Mouse (Mus musculus) liver, embryonic 14.5 days (tissue): Measurements from ENCODE around the gene Zfp109. TPM values are rescaled to one million over a fixed set of nuclear protein-coding genes. Genes with fewer than 3 reads are reported as not detected.

Source experiments
- ATAC-seq: fragments of 200-750 bp; cut with Nextera tagmentation; 2 replicates; pipeline ENCODE4 v1.8.0; 2017; ENCODE audit warnings: moderate number of reproducible peaks, mild to moderate bottlenecking, moderate library complexity; ENCODE audit not compliant: insufficient read depth
- DNase-seq, 3 experiments: peaks; one replicate each; pipeline ENCODE4 v3.0.0-alpha.2; 2012 to 2013; ENCODE audit warnings: low read depth in 3 of 3, low spot score in 3 of 3
- H3K27ac ChIP-seq: fragments of 300-500 bp; sonication (generic); 2 replicates; pipeline ENCODE4 v1.5.1; 2014; ENCODE audit warnings: moderate library complexity, mild to moderate bottlenecking, control low read depth, inconsistent platforms
- H3K27me3 ChIP-seq: fragments of 300-500 bp; sonication (generic); 2 replicates; pipeline ENCODE4 v1.6.1; 2014; ENCODE audit warnings: mild to moderate bottlenecking, low read length, moderate library complexity; ENCODE audit not compliant: control insufficient read depth, insufficient read depth
- H3K36me3 ChIP-seq: fragments of 300-500 bp; sonication (generic); replicated peaks from 2 replicates; pipeline ENCODE4 v1.6.1; 2014; ENCODE audit warnings: low read depth; ENCODE audit not compliant: control insufficient read depth, insufficient read depth
- H3K4me1 ChIP-seq, 2 experiments: fragments of 200-500 bp in 1 of 2; fragments of 300-500 bp in 1 of 2; sonication (generic) in 1 of 2; replicated peaks; 2 replicates each; pipeline ENCODE4 v1.6.1; 2012 to 2014; ENCODE audit warnings: antibody characterized with exemption in 1 of 2, inconsistent platforms in 1 of 2, low read length in 1 of 2; ENCODE audit not compliant: control insufficient read depth in 2 of 2, insufficient read depth in 2 of 2
- H3K4me2 ChIP-seq: fragments of 300-500 bp; sonication (generic); 2 replicates; pipeline ENCODE4 v1.6.1; 2014; ENCODE audit warnings: low read depth, mild to moderate bottlenecking, control low read depth, moderate library complexity
- H3K4me3 ChIP-seq, 2 experiments: fragments of 200-500 bp in 1 of 2; fragments of 300-500 bp in 1 of 2; sonication (generic) in 1 of 2; 2 replicates each; pipeline ENCODE4 v1.5.1; 2012 to 2014; ENCODE audit warnings: low read depth in 2 of 2, low read length in 2 of 2, mild to moderate bottlenecking in 2 of 2, control low read depth in 1 of 2, inconsistent platforms in 1 of 2, moderate library complexity in 1 of 2; ENCODE audit not compliant: insufficient read depth in 1 of 2
- H3K9ac ChIP-seq: fragments of 300-500 bp; sonication (generic); replicated peaks from 2 replicates; pipeline ENCODE4 v1.6.1; 2014; ENCODE audit warnings: mild to moderate bottlenecking, control low read depth, moderate library complexity
- H3K9me3 ChIP-seq: fragments of 300-500 bp; sonication (generic); 2 replicates; pipeline ENCODE4 v1.6.1; 2016; ENCODE audit warnings: low read length, mixed read lengths; ENCODE audit not compliant: control insufficient read depth
- CTCF ChIP-seq: IDR thresholded peaks from 2 replicates; pipeline ENCODE4 v1.5.1; 2016; ENCODE audit warnings: antibody characterized with exemption, low read depth, control low read depth
- EP300 ChIP-seq: IDR thresholded peaks from 2 replicates; pipeline ENCODE4 v1.6.1; 2016; ENCODE audit warnings: antibody characterized with exemption, low read depth
- WGBS: fragments of 180-500 bp; shearing (Covaris S2); extraction: QIAGEN DNeasy Blood & Tissue Kit; methylation state at CpG from one replicate; pipeline ENCODE4 v1.1.7; 2014; ENCODE audit not compliant: insufficient replicate concordance; 5-methylcytosine and 5-hydroxymethylcytosine counted together
- polyA plus RNA-seq, 2 experiments: library from polyadenylated mRNA; depleted of rRNA in 1 of 2; stranded (reverse) in 1 of 2; unstranded in 1 of 2; fragments of >200 nt; fragmentation: Nextera tagmentation in 1 of 2; extraction: Ambion mirVana in 1 of 2; gene quantifications; 2 replicates each; pipeline versions ENCODE4 v1.2.1 to v1.2.3; 2012 to 2014

Zfp109 gene
- polyA plus RNA-seq, 2 experiments, result 0.65 to 0.97 TPM

GRCm38 (mm10) chr7:24253779-24254615 is 16.6 kb upstream of the Zfp109 start:
- Histone ChIP-seq H3K4me3 (peak overlapping the region in 1 of 2 experiments; percentile 37; a peak in 2 of 4 replicates), H3K9me3 (no peaks in the 10 kb centered on the region), H3K36me3 (no peaks in the 10 kb centered on the region), H3K4me1 (0 out of 4 replicates have a peak, but pooled peaks cover 0 to 4% of the 10 kb centered on the region in 2 experiments), H3K27ac (no peak overlapping the region), H3K4me2 (peak overlapping the region; percentile 52), H3K9ac (no peak overlapping the region), H3K27me3 (no peaks in the 10 kb centered on the region)
- no peak for TF ChIP-seq EP300
- TF ChIP-seq CTCF, result no peak
- WGBS, result 49% methylated on average over 9 of the region's 9 CpGs
- ATAC-seq (no peak), DNase-seq (no peak)

GRCm38 (mm10) chr7:24211343-24211742 is 26.0 kb downstream of the Zfp109 start, which contains the start of gene Zfp111:
Zfp111 (minus strand) TSS chr7:24211443.
- no peak for ATAC-seq
- H3K27ac ChIP-seq, result no peak within 1 kb of the TSS
- WGBS, result 59% methylated on average over 5 of the region's 5 CpGs
- no peaks in the 10 kb centered on the region for H3K36me3 ChIP-seq
- no peak within 1 kb of the TSS for H3K4me3 ChIP-seq
- no peak within 1 kb of the TSS for H3K9ac ChIP-seq
- no peak within 1 kb of the TSS for H3K4me2 ChIP-seq
- TF ChIP-seq EP300, result no peak
- no peak for TF ChIP-seq CTCF
- no peaks in the 10 kb centered on the region for H3K9me3 ChIP-seq
- peaks cover 0 to 5% of the 10 kb centered on the region in 2 experiments; a peak in 2 of 4 replicates for H3K4me1 ChIP-seq
- no peaks in the 10 kb centered on the region for H3K27me3 ChIP-seq
- no peak for DNase-seq

GRCm38 (mm10) chr7:24210296-24210695 is 27.1 kb downstream of the Zfp109 start:
- ATAC-seq, result no peak

GRCm38 (mm10) chr7:24208282-24208886 is 29.0 kb downstream of the Zfp109 start:
- 46% methylated on average over 7 of the region's 7 CpGs for WGBS
- Histone ChIP-seq H3K4me2 (peak overlapping the region; percentile 64), H3K27me3 (no peaks in the 10 kb centered on the region), H3K9ac (no peak overlapping the region; the same call in 1 of the 2 replicates), H3K36me3 (no peaks in the 10 kb centered on the region), H3K27ac (no peak overlapping the region), H3K9me3 (no peaks in the 10 kb centered on the region), H3K4me3 (peak overlapping the region in 1 of 2 experiments; percentile 61; a peak in 1 of 4 replicates), H3K4me1 (peaks cover 0 to 5% of the 10 kb centered on the region in 2 experiments; a peak in 2 of 4 replicates)
- TF ChIP-seq EP300 (no peak), CTCF (no peak)
- ATAC-seq (no peak), DNase-seq (no peak)

More at GRCm38 (mm10) chr7:24210296-24210695, 27.1 kb downstream of the Zfp109 start:
- Histone ChIP-seq H3K9ac (no peak overlapping the region), H3K4me1 (peaks cover 0 to 5% of the 10 kb centered on the region in 2 experiments; a peak in 2 of 4 replicates), H3K4me2 (no peak overlapping the region), H3K27ac (no peak overlapping the region), H3K27me3 (no peaks in the 10 kb centered on the region), H3K4me3 (no peak overlapping the region), H3K9me3 (no peaks in the 10 kb centered on the region), H3K36me3 (no peaks in the 10 kb centered on the region)
- WGBS, result 75% methylated on average over 2 of the region's 2 CpGs
- no peak for DNase-seq
- TF ChIP-seq EP300 (no peak), CTCF (no peak)
